Comparison of ENCODE assay signal across 13 mouse cellular contexts in the genomic region with DNA sequence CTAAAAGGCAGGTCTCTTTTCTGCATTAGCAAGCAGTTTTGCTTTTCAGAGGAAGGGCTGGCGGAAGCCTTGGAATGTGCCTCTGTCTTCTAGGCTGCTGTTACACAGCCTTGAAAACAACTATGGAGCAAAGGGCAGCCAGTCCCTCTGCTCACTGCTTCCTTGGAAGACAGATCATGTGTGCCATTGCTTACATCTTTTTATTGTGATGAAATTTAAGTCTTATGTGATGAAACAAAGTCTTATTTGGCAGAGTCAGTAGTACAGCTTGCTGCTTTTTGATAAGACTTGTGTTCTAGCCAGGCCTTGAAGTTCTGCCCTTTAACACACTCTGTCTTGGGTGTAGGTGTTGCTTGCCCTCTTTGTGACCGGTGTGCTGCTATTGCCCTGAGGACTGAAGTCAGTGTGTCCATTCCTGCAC. TPM values are rescaled to one million over a fixed set of nuclear protein-coding genes. Genes with fewer than 3 reads are reported as not detected.
DNase-seq lines count a peak whose midpoint lies in the region; ATAC-seq and TF ChIP-seq lines count a peak whose summit lies in the region.
"Had no signal": no experiment of that assay in that cellular context is flagged by ENCODE, and none has a peak within 500 bp of the region (broad histone marks: within the 10 kb centered on the region; RNA-seq: fewer than 3 reads in every experiment).

No protein-coding gene starts in this region.

- TF ChIP-seq CTCF in heart, postnatal 0 days (IDR thresholded peaks at IDR 0.05; ENCODE audit: low read depth) = no peak

- peaks cover 8% of the 10 kb centered on the region; the same call in 1 of the 2 replicates for H3K36me3 ChIP-seq in heart, postnatal 0 days (replicated peaks; ENCODE audit: control insufficient read depth, insufficient read depth, low read length)
- no peaks in the 10 kb centered on the region for H3K36me3 ChIP-seq in lung, embryonic 16.5 days (ENCODE audit: control insufficient read depth, insufficient read depth, low read length)

- H3K4me1 ChIP-seq in heart, postnatal 0 days (ENCODE audit: control insufficient read depth, insufficient read depth) = peaks cover 21% of the 10 kb centered on the region
- peaks cover 31% of the 10 kb centered on the region for H3K4me1 ChIP-seq in lung, embryonic 16.5 days (replicated peaks; ENCODE audit: control insufficient read depth, insufficient read depth, low read length)

- H3K27ac ChIP-seq in heart, postnatal 0 days (ENCODE audit: low read depth) = peak overlapping the region; percentile 16; the same call in 1 of the 2 replicates
- peak overlapping the region; percentile 81 for H3K27ac ChIP-seq in lung, embryonic 16.5 days (ENCODE audit: low read length)
- H3K27ac ChIP-seq: forebrain, embryonic 12.5 days had no signal

- no peak for ATAC-seq in heart, postnatal 0 days (ENCODE audit: insufficient read depth, low read depth)
- peak; percentile 92 for ATAC-seq in lung, embryonic 16.5 days (ENCODE audit: low read depth)

- peak overlapping the region; percentile 13; the same call in 1 of the 2 replicates for H3K9ac ChIP-seq in heart, postnatal 0 days (replicated peaks; ENCODE audit: low read depth, low read length)
- no peak overlapping the region; the same call in 1 of the 2 replicates for H3K9ac ChIP-seq in lung, embryonic 16.5 days (ENCODE audit: low read length)
- H3K9ac ChIP-seq: forebrain, embryonic 12.5 days had no signal

- no peak for TF ChIP-seq EP300 in heart, postnatal 0 days (IDR thresholded peaks at IDR 0.05; ENCODE audit: low read depth)

- WGBS in heart, postnatal 0 days = 55% methylated on average over 2 of the region's 2 CpGs
- 71% methylated on average over 2 of the region's 2 CpGs for WGBS in lung, embryonic 16.5 days

- no peaks in the 10 kb centered on the region for H3K9me3 ChIP-seq in heart, postnatal 0 days (replicated peaks; ENCODE audit: control insufficient read depth, low read length)
- no peaks in the 10 kb centered on the region for H3K9me3 ChIP-seq in lung, embryonic 16.5 days (ENCODE audit: control insufficient read depth, low read length)
- H3K9me3 ChIP-seq: forebrain, embryonic 12.5 days had no signal

- H3K27me3 ChIP-seq in heart, postnatal 0 days (ENCODE audit: control insufficient read depth, insufficient read depth, low read length) = no peaks in the 10 kb centered on the region
- no peaks in the 10 kb centered on the region for H3K27me3 ChIP-seq in lung, embryonic 16.5 days (ENCODE audit: control insufficient read depth, insufficient read depth, low read depth, low read length)
- H3K27me3 ChIP-seq: forebrain, embryonic 12.5 days had no signal

- H3K4me2 ChIP-seq in heart, postnatal 0 days (ENCODE audit: low read depth, low read length) = no peak overlapping the region
- H3K4me2 ChIP-seq in lung, embryonic 16.5 days (ENCODE audit: low read depth, low read length) = no peak overlapping the region
- H3K4me2 ChIP-seq: forebrain, embryonic 12.5 days had no signal

- no peak overlapping the region for H3K4me3 ChIP-seq in heart, postnatal 0 days (ENCODE audit: low read depth, low read length)
- H3K4me3 ChIP-seq in lung, embryonic 16.5 days (ENCODE audit: low read length) = no peak overlapping the region
- H3K4me3 ChIP-seq: forebrain, embryonic 12.5 days; myocyte had no signal

- DNase-seq in heart, postnatal 0 days (ENCODE audit: low spot score) = peak; percentile 26
- DNase-seq in heart, postnatal 10 days = no peak
- peak; percentile 59 for DNase-seq in adrenal gland, postnatal 10 days
- peak; percentile 60 for DNase-seq in kidney, adult 18-20 months
- DNase-seq in cerebellum, postnatal 10 days = no peak
- DNase-seq in testis, postnatal 10 days (ENCODE audit: low spot score) = no peak
- no peak for DNase-seq in cerebellum, adult 11 months
- DNase-seq: layer of hippocampus, adult 9-11 months; liver; thymus, postnatal 36 days had no signal

- intact Hi-C loops in heart, postnatal 10 days (cut with DNase I) = no loop called here

RNA-seq across cellular contexts. Expression of a gene that starts 6.8 kb away (rescaled TPM):
- 18.0 and 20.3 TPM in 2 replicates for total RNA-seq in heart, postnatal 0 days (2014; rRNA removed; ENCODE audit: low replicate concordance)
- polyA plus RNA-seq in heart, postnatal 0 days (2015; fragmentation: Nextera tagmentation; extraction: Ambion mirVana) = 9.9 and 10.4 TPM in 2 replicates
- 10 to 100 TPM; 23.4 to 27.3 TPM for total RNA-seq in heart, postnatal 10 days (2021)
- 10 to 100 TPM; 43.8 to 57.3 TPM for total RNA-seq in adrenal gland, postnatal 10 days (2021)
- 14.8 and 14.9 TPM in 2 replicates for polyA plus RNA-seq in lung, embryonic 16.5 days (2015; fragmentation: Nextera tagmentation; extraction: Ambion mirVana)

RNA-seq across cellular contexts. Expression of a gene that starts 59.6 kb away (rescaled TPM):
- 62.4 and 68.5 TPM in 2 replicates for total RNA-seq in heart, postnatal 0 days (2014; rRNA removed; ENCODE audit: low replicate concordance)
- 69.8 and 73.0 TPM in 2 replicates for polyA plus RNA-seq in heart, postnatal 0 days (2015; fragmentation: Nextera tagmentation; extraction: Ambion mirVana)
- total RNA-seq in heart, postnatal 10 days (2021) = 10 to 100 TPM; 48.7 to 49.1 TPM
- total RNA-seq in adrenal gland, postnatal 10 days (2021) = 10 to 100 TPM; 50.2 to 53.0 TPM
- 127 and 135 TPM in 2 replicates for polyA plus RNA-seq in lung, embryonic 16.5 days (2015; fragmentation: Nextera tagmentation; extraction: Ambion mirVana)

Comparison
In these comparisons a context has a peak if more than half of its experiments do, and no peak if none do; other contexts are left out.
1. DNase-seq: peak in heart, postnatal 0 days (single experiment), adrenal gland, postnatal 10 days (single experiment) and kidney, adult 18-20 months (single experiment); none in heart, postnatal 10 days (0 of 2), cerebellum, postnatal 10 days (0 of 2), testis, postnatal 10 days (single experiment) and cerebellum, adult 11 months (single experiment).